Mouse (Mus musculus) forebrain, embryonic 16.5 days (tissue): ENCODE measurements at regions not wholly inside any gene's neighbourhood (a gene's known extent, or its start where the extent isn't known, plus 50 kb on each side); places are given as distances from the start of the nearest gene placed in this dataset.

Source experiments
- ATAC-seq: fragments of 200-750 bp; cut with Nextera tagmentation; 2 replicates; pipeline ENCODE4 v1.8.0; 2017; ENCODE audit warnings: mild to moderate bottlenecking, moderate library complexity
- H3K27ac ChIP-seq: fragments of 300-500 bp; sonication (generic); 2 replicates; pipeline ENCODE4 v1.5.1; 2014; ENCODE audit warnings: low read length, control low read depth
- H3K27me3 ChIP-seq: fragments of 300-500 bp; sonication (generic); replicated peaks from 2 replicates; pipeline ENCODE4 v1.6.1; 2014; ENCODE audit warnings: low read length; ENCODE audit not compliant: control insufficient read depth, insufficient read depth
- H3K36me3 ChIP-seq: fragments of 300-500 bp; sonication (generic); 2 replicates; pipeline ENCODE4 v1.6.1; 2014; ENCODE audit not compliant: control insufficient read depth, insufficient read depth
- H3K4me1 ChIP-seq: fragments of 300-500 bp; sonication (generic); replicated peaks from 2 replicates; pipeline ENCODE4 v1.6.1; 2014; ENCODE audit warnings: low read length; ENCODE audit not compliant: control insufficient read depth, insufficient read depth
- H3K4me2 ChIP-seq: fragments of 300-500 bp; sonication (generic); 2 replicates; pipeline ENCODE4 v1.6.1; 2014; ENCODE audit warnings: mild to moderate bottlenecking, low read length, control low read depth
- H3K4me3 ChIP-seq: fragments of 300-500 bp; sonication (generic); replicated peaks from 2 replicates; pipeline ENCODE4 v1.5.1; 2014; ENCODE audit warnings: mild to moderate bottlenecking, low read length, control low read depth
- H3K9ac ChIP-seq: fragments of 300-500 bp; sonication (generic); replicated peaks from 2 replicates; pipeline ENCODE4 v1.6.1; 2014; ENCODE audit warnings: low read depth, low read length, control low read depth
- H3K9me3 ChIP-seq: fragments of 300-500 bp; sonication (generic); 2 replicates; pipeline ENCODE4 v1.6.1; 2016; ENCODE audit warnings: low read length; ENCODE audit not compliant: control insufficient read depth
- WGBS: fragments of 180-500 bp; shearing (Covaris S2); extraction: QIAGEN DNeasy Blood & Tissue Kit; methylation state at CpG from one replicate; pipeline ENCODE4 v1.1.7; 2014; 5-methylcytosine and 5-hydroxymethylcytosine counted together

- Histone ChIP-seq H3K27me3 (no peaks in the 10 kb centered on the region), H3K9ac (no peak overlapping the region), H3K4me1 (no peaks in the 10 kb centered on the region), H3K36me3 (no peaks in the 10 kb centered on the region), H3K27ac (no peak overlapping the region), H3K9me3 (no peaks in the 10 kb centered on the region), H3K4me2 (no peak overlapping the region), H3K4me3 (no peak overlapping the region)
- no peak for ATAC-seq
- WGBS, result 83% methylated on average over 9 of the region's 9 CpGs
These were observed 534.3 kb downstream of the Epha4 start for GRCm38 (mm10) chr1:76980498-76981152.

- no peaks in the 10 kb centered on the region for H3K4me1 ChIP-seq
- H3K27me3 ChIP-seq, result no peaks in the 10 kb centered on the region
- no peak overlapping the region for H3K9ac ChIP-seq
- no peaks in the 10 kb centered on the region for H3K36me3 ChIP-seq
- H3K27ac ChIP-seq, result no peak overlapping the region
- H3K9me3 ChIP-seq, result no peaks in the 10 kb centered on the region
- WGBS, result 86% methylated on average over 2 of the region's 2 CpGs
- no peak for ATAC-seq
- no peak overlapping the region for H3K4me3 ChIP-seq
- no peak overlapping the region for H3K4me2 ChIP-seq
These were observed 521.1 kb downstream of the Epha4 start for GRCm38 (mm10) chr1:76993776-76994175.

- Histone ChIP-seq H3K4me1 (peaks cover 10% of the 10 kb centered on the region), H3K9ac (no peak overlapping the region), H3K36me3 (no peaks in the 10 kb centered on the region), H3K4me2 (no peak overlapping the region), H3K27me3 (no peaks in the 10 kb centered on the region), H3K4me3 (no peak overlapping the region), H3K27ac (no peak overlapping the region), H3K9me3 (no peaks in the 10 kb centered on the region)
- ATAC-seq, result no peak
- 86% methylated on average over 6 of the region's 6 CpGs for WGBS
These were observed 506.9 kb downstream of the Epha4 start for GRCm38 (mm10) chr1:77008001-77008400.

GRCm38 (mm10) chr1:77010608-77011214 is 504.2 kb downstream of the Epha4 start:
- ATAC-seq, result no peak
- WGBS, result 29% methylated on average over 8 of the region's 8 CpGs
- no peaks in the 10 kb centered on the region for H3K27me3 ChIP-seq

GRCm38 (mm10) chr1:77027656-77028055 is 487.2 kb downstream of the Epha4 start:
- Histone ChIP-seq H3K27ac (peak overlapping the region; percentile 41), H3K4me2 (no peak overlapping the region), H3K4me1 (peaks cover 10% of the 10 kb centered on the region), H3K27me3 (no peaks in the 10 kb centered on the region), H3K4me3 (no peak overlapping the region), H3K36me3 (no peaks in the 10 kb centered on the region), H3K9me3 (no peaks in the 10 kb centered on the region), H3K9ac (no peak overlapping the region)
- 41% methylated on average over 4 of the region's 4 CpGs for WGBS
- ATAC-seq, result peak; percentile 75

More at GRCm38 (mm10) chr1:77010608-77011214, 504.2 kb downstream of the Epha4 start:
- no peak overlapping the region for H3K4me2 ChIP-seq
- H3K4me3 ChIP-seq, result no peak overlapping the region
- H3K9me3 ChIP-seq, result no peaks in the 10 kb centered on the region
- H3K9ac ChIP-seq, result no peak overlapping the region
- no peak overlapping the region for H3K27ac ChIP-seq
- H3K4me1 ChIP-seq, result peaks cover 10% of the 10 kb centered on the region
- H3K36me3 ChIP-seq, result no peaks in the 10 kb centered on the region

- no peaks in the 10 kb centered on the region for H3K36me3 ChIP-seq
- H3K4me3 ChIP-seq, result no peak overlapping the region
- no peak overlapping the region for H3K4me2 ChIP-seq
- no peaks in the 10 kb centered on the region for H3K9me3 ChIP-seq
- no peak for ATAC-seq
- WGBS, result 70% methylated on average over 6 of the region's 6 CpGs
- H3K27ac ChIP-seq, result peak overlapping the region; percentile 41
- no peak overlapping the region for H3K9ac ChIP-seq
- H3K4me1 ChIP-seq, result peaks cover 10% of the 10 kb centered on the region
- H3K27me3 ChIP-seq, result no peaks in the 10 kb centered on the region
These were observed 486.7 kb downstream of the Epha4 start for GRCm38 (mm10) chr1:77028216-77028615.

GRCm38 (mm10) chr1:77029091-77029490 is 485.8 kb downstream of the Epha4 start:
- Histone ChIP-seq H3K4me1 (peaks cover 10% of the 10 kb centered on the region), H3K9me3 (no peaks in the 10 kb centered on the region), H3K9ac (no peak overlapping the region), H3K36me3 (no peaks in the 10 kb centered on the region), H3K4me3 (no peak overlapping the region), H3K4me2 (no peak overlapping the region), H3K27ac (no peak overlapping the region), H3K27me3 (no peaks in the 10 kb centered on the region)
- ATAC-seq, result no peak
- WGBS, result 71% methylated on average over 6 of the region's 6 CpGs

GRCm38 (mm10) chr1:77043749-77044564 is 470.9 kb downstream of the Epha4 start:
- no peaks in the 10 kb centered on the region for H3K9me3 ChIP-seq
- ATAC-seq, result no peak
- WGBS, result 67% methylated on average over 14 of the region's 14 CpGs
- no peaks in the 10 kb centered on the region for H3K36me3 ChIP-seq
- H3K9ac ChIP-seq, result no peak overlapping the region
- H3K4me1 ChIP-seq, result no peaks in the 10 kb centered on the region; the same call in 1 of the 2 replicates
- H3K27me3 ChIP-seq, result no peaks in the 10 kb centered on the region
- no peak overlapping the region for H3K4me3 ChIP-seq
- H3K4me2 ChIP-seq, result no peak overlapping the region
- no peak overlapping the region for H3K27ac ChIP-seq

GRCm38 (mm10) chr1:77048720-77049406 is 466.0 kb downstream of the Epha4 start:
- Histone ChIP-seq H3K4me3 (no peak overlapping the region), H3K27me3 (no peaks in the 10 kb centered on the region), H3K36me3 (no peaks in the 10 kb centered on the region), H3K9ac (no peak overlapping the region), H3K4me1 (no peaks in the 10 kb centered on the region; the same call in 1 of the 2 replicates), H3K4me2 (no peak overlapping the region), H3K27ac (no peak overlapping the region), H3K9me3 (no peaks in the 10 kb centered on the region)
- ATAC-seq, result peak; percentile 67; the same call in 1 of the 2 replicates
- WGBS, result 71% methylated on average over 7 of the region's 7 CpGs
